Mouse (Mus musculus) MEL (cell line): ENCODE data around the gene Hist1h1b.

Experiments used
- CTCF ChIP-seq, 3 experiments: IDR thresholded peaks in 2 of 3; conservative IDR thresholded peaks in 1 of 3; 2 replicates each; pipeline ENCODE4 v1.5.1; 2011 to 2012; ENCODE audit warnings: low read length in 3 of 3, low read depth in 2 of 3, mild to moderate bottlenecking in 2 of 3, improper control_type of control experiment in 1 of 3, inconsistent platforms in 1 of 3, mixed read lengths in 1 of 3, moderate library complexity in 1 of 3; ENCODE audit not compliant: control insufficient read depth in 1 of 3, insufficient read depth in 1 of 3, poor library complexity in 1 of 3, severe bottlenecking in 1 of 3
- GATA1 ChIP-seq: IDR thresholded peaks from 2 replicates; pipeline ENCODE4 v1.6.1; 2011; ENCODE audit warnings: low read depth, low read length, improper control_type of control experiment
- POLR2A ChIP-seq, 2 experiments: IDR thresholded peaks; 2 replicates each; pipeline ENCODE4 v1.6.1; 2011 to 2012; ENCODE audit warnings: low read length in 2 of 2, mild to moderate bottlenecking in 2 of 2, control low read depth in 1 of 2, improper control_type of control experiment in 1 of 2, low read depth in 1 of 2, moderate library complexity in 1 of 2; ENCODE audit not compliant: control insufficient read depth in 1 of 2, insufficient read depth in 1 of 2, poor library complexity in 1 of 2
- RAD21 ChIP-seq: IDR thresholded peaks from 2 replicates; pipeline ENCODE4 v1.6.1; 2011; ENCODE audit warnings: mild to moderate bottlenecking, low read depth, low read length, improper control_type of control experiment

DNA sequence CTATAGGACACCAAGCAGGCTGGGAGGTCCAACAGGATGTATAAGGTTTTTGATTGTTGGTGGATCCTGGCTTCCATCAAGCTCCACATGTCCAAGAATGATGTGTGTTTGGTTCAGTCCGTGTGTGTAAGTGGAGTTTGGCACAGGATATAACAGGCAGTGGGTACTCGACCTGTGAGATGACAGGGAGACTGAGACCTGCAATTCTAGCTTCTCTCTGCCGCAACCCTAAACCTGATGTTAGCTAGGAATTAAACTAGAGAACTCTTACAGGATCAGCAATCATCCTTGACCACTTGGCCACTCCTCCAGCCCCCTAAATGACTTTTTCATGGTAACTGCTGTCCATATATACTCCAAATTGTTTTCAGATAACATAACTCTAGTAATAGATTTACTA lies 28.1 kb downstream of the Hist1h1b start:
- no peak for TF ChIP-seq RAD21
- no peak for TF ChIP-seq POLR2A (IDR thresholded peaks at IDR 0.05; ENCODE audit: control insufficient read depth in 1 of 2, insufficient read depth in 1 of 2, low read depth in 1 of 2, low read length in 2 of 2, poor library complexity in 1 of 2)
- no peak for TF ChIP-seq GATA1
- TF ChIP-seq CTCF (IDR thresholded peaks at IDR 0.05 in 2 of 3, conservative IDR thresholded peaks at IDR 0.05 in 1 of 3; ENCODE audit: control insufficient read depth in 1 of 3, insufficient read depth in 1 of 3, low read depth in 2 of 3, low read length in 3 of 3, poor library complexity in 1 of 3, severe bottlenecking in 1 of 3): no peak
